Mouse (Mus musculus) testis, postnatal 10 days (tissue): Measurements from ENCODE around the gene Defb43.

Source experiments
- DNase-seq: peaks from one replicate; pipeline ENCODE4 v3.0.0; 2021; ENCODE audit warnings: low spot score

The Defb43 gene

DNA sequence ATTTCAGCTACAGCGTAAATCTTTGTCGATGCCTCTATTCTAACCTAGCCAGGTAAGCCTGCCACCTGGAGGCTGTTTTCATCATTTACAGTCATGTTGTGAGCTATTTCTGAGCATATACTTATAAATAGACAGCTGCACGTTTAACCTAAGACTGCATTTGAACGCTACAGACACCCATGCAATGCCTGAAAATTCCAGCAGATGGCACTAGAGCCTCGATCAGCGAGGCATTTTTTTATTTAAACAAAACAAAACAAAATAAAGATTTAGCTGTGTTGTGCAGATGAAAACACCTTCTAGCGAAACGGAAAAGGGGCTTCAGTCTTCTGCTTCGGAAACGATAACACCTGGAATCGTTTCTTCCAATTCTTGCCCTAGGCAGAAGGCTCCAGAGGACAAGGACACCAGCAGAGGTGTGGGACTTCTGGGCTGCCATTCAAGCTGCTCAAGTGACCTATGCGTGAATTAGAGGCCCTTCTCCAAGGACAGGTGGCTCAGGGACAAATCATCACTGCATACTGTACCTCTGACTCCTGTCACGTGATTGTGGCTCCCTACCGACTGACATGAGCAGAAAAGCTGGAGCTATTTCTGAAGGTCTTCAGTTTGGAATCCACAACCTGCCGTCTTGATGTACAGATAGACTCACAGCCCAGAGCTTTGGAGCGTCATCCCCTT is 55.2 kb downstream of the Defb43 start:
- peak; percentile 93 for DNase-seq
